Mouse (Mus musculus): ENCODE measurements around the gene Asb1. TPM values are rescaled to one million over a fixed set of nuclear protein-coding genes. Genes with fewer than 3 reads are reported as not detected.

Asb1 gene
- polyA plus RNA-seq, 1 experiment from 2014 or later = 14.9 TPM

- Histone ChIP-seq H3K27ac (replicated peaks; ENCODE audit: low read depth, low read length) (no peak overlapping the region), H3K36me3 (ENCODE audit: control insufficient read depth, insufficient read depth, low read length) (no peaks in the 10 kb centered on the region), H3K4me3 (replicated peaks; ENCODE audit: low read depth, low read length) (no peak overlapping the region), H3K9me3 (ENCODE audit: control insufficient read depth, low read length) (no peaks in the 10 kb centered on the region), H3K9ac (replicated peaks; ENCODE audit: low read length) (no peak overlapping the region), H3K4me1 (ENCODE audit: control insufficient read depth, insufficient read depth, low read length) (no peaks in the 10 kb centered on the region), H3K4me2 (ENCODE audit: low read length) (no peak overlapping the region), H3K27me3 (ENCODE audit: control insufficient read depth, insufficient read depth, low read length) (no peaks in the 10 kb centered on the region)
- WGBS = 85% methylated on average over 7 of the region's 7 CpGs
- ATAC-seq (ENCODE audit: low FRiP score, low TSS enrichment) (no peak), DNase-seq (no peak)
Measured at GRCm38 (mm10) chr1:91577883-91578517, 37.7 kb downstream of the Asb1 start.

GRCm38 (mm10) chr1:91580503-91580902 lies 40.2 kb downstream of the Asb1 start:
- Histone ChIP-seq H3K9me3 (ENCODE audit: control insufficient read depth, low read length) (no peaks in the 10 kb centered on the region), H3K4me1 (ENCODE audit: control insufficient read depth, insufficient read depth, low read length) (no peaks in the 10 kb centered on the region), H3K27ac (replicated peaks; ENCODE audit: low read depth, low read length) (no peak overlapping the region), H3K36me3 (ENCODE audit: control insufficient read depth, insufficient read depth, low read length) (no peaks in the 10 kb centered on the region), H3K4me2 (ENCODE audit: low read length) (no peak overlapping the region), H3K27me3 (ENCODE audit: control insufficient read depth, insufficient read depth, low read length) (no peaks in the 10 kb centered on the region), H3K4me3 (replicated peaks; ENCODE audit: low read depth, low read length) (no peak overlapping the region), H3K9ac (replicated peaks; ENCODE audit: low read length) (no peak overlapping the region)
- ATAC-seq (ENCODE audit: low FRiP score, low TSS enrichment) (no peak), DNase-seq (no peak)
- 89% methylated on average over 2 of the region's 2 CpGs for WGBS

GRCm38 (mm10) chr1:91581206-91581605 lies 40.9 kb downstream of the Asb1 start:
- Histone ChIP-seq H3K4me3 (replicated peaks; ENCODE audit: low read depth, low read length) (no peak overlapping the region), H3K4me1 (ENCODE audit: control insufficient read depth, insufficient read depth, low read length) (no peaks in the 10 kb centered on the region), H3K27me3 (ENCODE audit: control insufficient read depth, insufficient read depth, low read length) (no peaks in the 10 kb centered on the region), H3K27ac (replicated peaks; ENCODE audit: low read depth, low read length) (no peak overlapping the region), H3K9me3 (ENCODE audit: control insufficient read depth, low read length) (no peaks in the 10 kb centered on the region), H3K4me2 (ENCODE audit: low read length) (no peak overlapping the region), H3K36me3 (ENCODE audit: control insufficient read depth, insufficient read depth, low read length) (no peaks in the 10 kb centered on the region), H3K9ac (replicated peaks; ENCODE audit: low read length) (no peak overlapping the region)
- ATAC-seq (ENCODE audit: low FRiP score, low TSS enrichment) = no peak
- 92% methylated on average over 2 of the region's 2 CpGs for WGBS
- DNase-seq = no peak

- no peaks in the 10 kb centered on the region for H3K36me3 ChIP-seq (ENCODE audit: control insufficient read depth, insufficient read depth, low read length)
- H3K4me2 ChIP-seq (ENCODE audit: low read length) = no peak overlapping the region
- DNase-seq = no peak
- H3K4me3 ChIP-seq (replicated peaks; ENCODE audit: low read depth, low read length) = no peak overlapping the region
- H3K9me3 ChIP-seq (ENCODE audit: control insufficient read depth, low read length) = no peaks in the 10 kb centered on the region
- H3K27ac ChIP-seq (replicated peaks; ENCODE audit: low read depth, low read length) = no peak overlapping the region
- ATAC-seq (ENCODE audit: low FRiP score, low TSS enrichment) = no peak
- 90% methylated on average over 16 of the region's 17 CpGs for WGBS
- no peaks in the 10 kb centered on the region for H3K27me3 ChIP-seq (ENCODE audit: control insufficient read depth, insufficient read depth, low read length)
- H3K4me1 ChIP-seq (ENCODE audit: control insufficient read depth, insufficient read depth, low read length) = no peaks in the 10 kb centered on the region
- H3K9ac ChIP-seq (replicated peaks; ENCODE audit: low read length) = no peak overlapping the region
Measured at GRCm38 (mm10) chr1:91584969-91585835, 44.9 kb downstream of the Asb1 start.

GRCm38 (mm10) chr1:91589738-91590137 lies 49.4 kb downstream of the Asb1 start:
- WGBS = 83% methylated on average over 6 of the region's 6 CpGs
- H3K9ac ChIP-seq (replicated peaks; ENCODE audit: low read length) = no peak overlapping the region
- no peak for DNase-seq

GRCm38 (mm10) chr1:91595521-91596020 lies 55.2 kb downstream of the Asb1 start:
- H3K9me3 ChIP-seq (ENCODE audit: control insufficient read depth, low read length) = no peaks in the 10 kb centered on the region
- WGBS = 88% methylated on average over 9 of the region's 9 CpGs
- no peak overlapping the region for H3K4me2 ChIP-seq (ENCODE audit: low read length)
- H3K27me3 ChIP-seq (ENCODE audit: control insufficient read depth, insufficient read depth, low read length) = no peaks in the 10 kb centered on the region
- no peak overlapping the region for H3K27ac ChIP-seq (replicated peaks; ENCODE audit: low read depth, low read length)
- DNase-seq = no peak
- H3K4me1 ChIP-seq (ENCODE audit: control insufficient read depth, insufficient read depth, low read length) = no peaks in the 10 kb centered on the region
- H3K9ac ChIP-seq (replicated peaks; ENCODE audit: low read length) = no peak overlapping the region
- no peaks in the 10 kb centered on the region for H3K36me3 ChIP-seq (ENCODE audit: control insufficient read depth, insufficient read depth, low read length)
- no peak for ATAC-seq (ENCODE audit: low FRiP score, low TSS enrichment)
- H3K4me3 ChIP-seq (replicated peaks; ENCODE audit: low read depth, low read length) = no peak overlapping the region

More at GRCm38 (mm10) chr1:91589738-91590137, 49.4 kb downstream of the Asb1 start:
- H3K4me1 ChIP-seq (ENCODE audit: control insufficient read depth, insufficient read depth, low read length) = no peaks in the 10 kb centered on the region
- H3K9me3 ChIP-seq (ENCODE audit: control insufficient read depth, low read length) = no peaks in the 10 kb centered on the region
- H3K4me2 ChIP-seq (ENCODE audit: low read length) = no peak overlapping the region
- no peak for ATAC-seq (ENCODE audit: low FRiP score, low TSS enrichment)
- no peaks in the 10 kb centered on the region for H3K36me3 ChIP-seq (ENCODE audit: control insufficient read depth, insufficient read depth, low read length)
- H3K27me3 ChIP-seq (ENCODE audit: control insufficient read depth, insufficient read depth, low read length) = no peaks in the 10 kb centered on the region
- H3K27ac ChIP-seq (replicated peaks; ENCODE audit: low read depth, low read length) = no peak overlapping the region
- H3K4me3 ChIP-seq (replicated peaks; ENCODE audit: low read depth, low read length) = no peak overlapping the region

- Histone ChIP-seq H3K9me3 (ENCODE audit: control insufficient read depth, low read length) (no peaks in the 10 kb centered on the region), H3K27me3 (ENCODE audit: control insufficient read depth, insufficient read depth, low read length) (no peaks in the 10 kb centered on the region), H3K9ac (replicated peaks; ENCODE audit: low read length) (no peak overlapping the region), H3K36me3 (ENCODE audit: control insufficient read depth, insufficient read depth, low read length) (no peaks in the 10 kb centered on the region), H3K4me1 (ENCODE audit: control insufficient read depth, insufficient read depth, low read length) (peaks cover 8% of the 10 kb centered on the region; the same call in 1 of the 2 replicates), H3K4me3 (replicated peaks; ENCODE audit: low read depth, low read length) (no peak overlapping the region), H3K4me2 (ENCODE audit: low read length) (no peak overlapping the region), H3K27ac (replicated peaks; ENCODE audit: low read depth, low read length) (no peak overlapping the region)
- 90% methylated on average over 5 of the region's 5 CpGs for WGBS
- DNase-seq (no peak), ATAC-seq (ENCODE audit: low FRiP score, low TSS enrichment) (no peak)
Measured at GRCm38 (mm10) chr1:91597611-91598010, 57.3 kb downstream of the Asb1 start.

GRCm38 (mm10) chr1:91600671-91601361 lies 60.5 kb downstream of the Asb1 start:
- no peaks in the 10 kb centered on the region for H3K36me3 ChIP-seq (ENCODE audit: control insufficient read depth, insufficient read depth, low read length)
- DNase-seq (peak; percentile 78), ATAC-seq (ENCODE audit: low FRiP score, low TSS enrichment) (peak; percentile 80)
- H3K9ac ChIP-seq (replicated peaks; ENCODE audit: low read length) = no peak overlapping the region
- 28% methylated on average over 9 of the region's 9 CpGs for WGBS
- H3K9me3 ChIP-seq (ENCODE audit: control insufficient read depth, low read length) = no peaks in the 10 kb centered on the region
- no peak overlapping the region for H3K4me2 ChIP-seq (ENCODE audit: low read length)
- H3K4me1 ChIP-seq (ENCODE audit: control insufficient read depth, insufficient read depth, low read length) = peaks cover 8% of the 10 kb centered on the region; the same call in 1 of the 2 replicates
- H3K27me3 ChIP-seq (ENCODE audit: control insufficient read depth, insufficient read depth, low read length) = no peaks in the 10 kb centered on the region
- 0 out of 2 replicates have a peak overlapping the region, but pooled peaks have one; percentile 20 for H3K27ac ChIP-seq (replicated peaks; ENCODE audit: low read depth, low read length)
- no peak overlapping the region for H3K4me3 ChIP-seq (replicated peaks; ENCODE audit: low read depth, low read length)
